Mouse (Mus musculus): ENCODE measurements around the gene Ltb4r2.
A peak's percentile ranks its signal among the peaks of the same experiment; 100 is the strongest.

DNA sequence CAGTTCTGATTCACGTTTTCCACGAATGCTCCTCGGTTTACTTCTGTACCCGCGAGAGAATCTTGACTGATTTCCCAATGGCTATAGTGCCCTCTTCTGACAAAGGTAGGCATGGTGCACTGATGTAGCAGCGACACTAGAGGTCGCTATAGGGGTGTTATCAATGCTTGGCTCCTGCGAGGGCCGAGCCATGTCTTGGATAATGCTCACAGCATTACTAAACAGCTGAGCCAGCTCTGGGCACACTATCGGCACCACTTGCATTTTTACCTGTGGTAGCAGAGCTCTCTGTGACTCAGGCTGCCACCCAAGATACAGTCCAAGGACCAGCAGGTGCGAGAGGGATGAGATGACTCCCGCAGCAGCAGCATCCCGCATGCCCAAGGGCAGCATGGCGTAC, 20.1 kb downstream of the Ltb4r2 start:
- TF ChIP-seq CTCF (conservative IDR thresholded peaks at IDR 0.05; ENCODE audit: low read length) (peak; percentile 98), NANOG (IDR thresholded peaks at IDR 0.05; ENCODE audit: borderline replicate concordance, low read length) (no peak)
